Mouse (Mus musculus): ENCODE measurements around the gene Sbpl.

Sbpl gene

GRCm38 (mm10) chr17:23955174-23955573 is at the start of gene Sbpl:
Sbpl (minus strand) TSS chr17:23955274.
- DNase-seq (ENCODE audit: low spot score in 2 of 2) = no peak

- DNase-seq (ENCODE audit: low spot score in 2 of 2) = no peak
Measured at GRCm38 (mm10) chr17:24004071-24004665, 49.1 kb upstream of the Sbpl start.

- DNase-seq (ENCODE audit: low spot score in 2 of 2) = no peak
Measured at GRCm38 (mm10) chr17:24000404-24000803, 45.3 kb upstream of the Sbpl start.

GRCm38 (mm10) chr17:23998383-23998782 is 43.3 kb upstream of the Sbpl start:
- no peak for DNase-seq (ENCODE audit: low spot score in 2 of 2)

- no peak for DNase-seq (ENCODE audit: low spot score in 2 of 2)
Measured at GRCm38 (mm10) chr17:23997901-23998300, 42.8 kb upstream of the Sbpl start, which contains the start of gene Prss22. Prss22 (minus strand) TSS chr17:23998100.

GRCm38 (mm10) chr17:23995421-23995820 is 40.3 kb upstream of the Sbpl start:
- no peak for DNase-seq (ENCODE audit: low spot score in 2 of 2)

- DNase-seq (ENCODE audit: low spot score in 2 of 2) = no peak
Measured at GRCm38 (mm10) chr17:23994667-23995066, 39.6 kb upstream of the Sbpl start.

- DNase-seq (ENCODE audit: low spot score in 2 of 2) = peak; percentile 94 to 98
Measured at GRCm38 (mm10) chr17:23993559-23994428, 38.7 kb upstream of the Sbpl start.

- DNase-seq (ENCODE audit: low spot score in 2 of 2) = no peak
Measured at GRCm38 (mm10) chr17:23992789-23993553, 37.9 kb upstream of the Sbpl start.

- no peak for DNase-seq (ENCODE audit: low spot score in 2 of 2)
Measured at GRCm38 (mm10) chr17:23989802-23990201, 34.7 kb upstream of the Sbpl start.

- DNase-seq (ENCODE audit: low spot score in 2 of 2) = no peak
Measured at GRCm38 (mm10) chr17:23984989-23985388, 29.9 kb upstream of the Sbpl start.

GRCm38 (mm10) chr17:23982912-23983311 is 27.8 kb upstream of the Sbpl start:
- no peak for DNase-seq (ENCODE audit: low spot score in 2 of 2)

- DNase-seq (ENCODE audit: low spot score in 2 of 2) = no peak
Measured at GRCm38 (mm10) chr17:23980297-23980909, 25.3 kb upstream of the Sbpl start, which contains the start of gene Prss30. Prss30 (minus strand) TSS chr17:23980566.

- no peak for DNase-seq (ENCODE audit: low spot score in 2 of 2)
Measured at GRCm38 (mm10) chr17:23979471-23979870, 24.4 kb upstream of the Sbpl start.

GRCm38 (mm10) chr17:23976665-23977064 is 21.6 kb upstream of the Sbpl start:
- DNase-seq (ENCODE audit: low spot score in 2 of 2) = no peak

GRCm38 (mm10) chr17:23971315-23971714 is 16.2 kb upstream of the Sbpl start:
- DNase-seq (ENCODE audit: low spot score in 2 of 2) = no peak

GRCm38 (mm10) chr17:23969231-23969630 is 14.2 kb upstream of the Sbpl start:
- DNase-seq (ENCODE audit: low spot score in 2 of 2) = peak; percentile 45 to 70

GRCm38 (mm10) chr17:23968780-23969179 is 13.7 kb upstream of the Sbpl start:
- no peak for DNase-seq (ENCODE audit: low spot score in 2 of 2)

- DNase-seq (ENCODE audit: low spot score in 2 of 2) = no peak
Measured at GRCm38 (mm10) chr17:23966658-23967401, 11.8 kb upstream of the Sbpl start.

- no peak for DNase-seq (ENCODE audit: low spot score in 2 of 2)
Measured at GRCm38 (mm10) chr17:23965805-23966425, 10.8 kb upstream of the Sbpl start.

All from cerebellum, postnatal 4 days (tissue).